Comparison of ENCODE assay signal across 21 mouse cellular contexts in genomic region chr9:15023049-15023448, GRCm38 (mm10). TPM values are rescaled to one million over a fixed set of nuclear protein-coding genes. Genes with fewer than 3 reads are reported as not detected.
DNase-seq lines count a peak whose midpoint lies in the region; ATAC-seq and TF ChIP-seq lines count a peak whose summit lies in the region.
"Had no signal": no experiment of that assay in that cellular context is flagged by ENCODE, and none has a peak within 500 bp of the region (broad histone marks: within the 10 kb centered on the region; RNA-seq: fewer than 3 reads in every experiment).

No protein-coding gene starts in this region.

- DNase-seq in CD4-positive, CD25-positive, alpha-beta regulatory T cell, adult 2 months (ENCODE audit: low read depth, low spot score): peak; percentile 50
- peak; percentile 91 for DNase-seq in ES-CJ7 (ENCODE audit: low read depth, low spot score)
- peak; percentile 94 for DNase-seq in ZHBTc4 (ENCODE audit: low read depth, low spot score)
- DNase-seq in cerebellum, postnatal 25 days: no peak
- DNase-seq in kidney, adult 2 months: no peak
- DNase-seq in thymus, postnatal 10 days (ENCODE audit: low spot score in 2 of 2): no peak
- DNase-seq: adrenal gland, postnatal 14 days; B cell, adult 2 months; cerebellum, adult 11-12 months; cerebellum, adult 9-10 months; cerebellum, postnatal 36 days; gastrocnemius, adult 2 months; gastrocnemius, postnatal 25 days; heart, postnatal 36 days had no signal

- no peak for TF ChIP-seq CTCF in intestine, postnatal 0 days (IDR thresholded peaks at IDR 0.05; ENCODE audit: low read depth)
- TF ChIP-seq CTCF in kidney, adult 2 months (conservative IDR thresholded peaks at IDR 0.05; ENCODE audit: insufficient read depth, insufficient read length, low read depth, low read length): no peak

- H3K27me3 ChIP-seq in intestine, postnatal 0 days (replicated peaks; ENCODE audit: control insufficient read depth, insufficient read depth, low read length): no peaks in the 10 kb centered on the region
- no peaks in the 10 kb centered on the region for H3K27me3 ChIP-seq in kidney, adult 2 months (replicated peaks; ENCODE audit: control insufficient read depth, insufficient read depth, low read length)
- H3K27me3 ChIP-seq: forebrain, embryonic 13.5 days; heart, embryonic 12.5 days; hindbrain, embryonic 15.5 days had no signal

- H3K9ac ChIP-seq in intestine, postnatal 0 days (ENCODE audit: low read depth, low read length): no peak overlapping the region
- H3K9ac ChIP-seq: forebrain, embryonic 13.5 days; heart, embryonic 12.5 days; hindbrain, embryonic 15.5 days had no signal

- no peaks in the 10 kb centered on the region for H3K4me1 ChIP-seq in intestine, postnatal 0 days (replicated peaks; ENCODE audit: control insufficient read depth, insufficient read depth, low read length)
- no peaks in the 10 kb centered on the region for H3K4me1 ChIP-seq in kidney, adult 2 months (ENCODE audit: control insufficient read depth, insufficient read depth, low read length)
- H3K4me1 ChIP-seq: embryonic facial prominence, embryonic 10.5 days; forebrain, embryonic 13.5 days had no signal

- no peak for ATAC-seq in CD4-positive, CD25-positive, alpha-beta regulatory T cell, adult 4 months
- ATAC-seq in intestine, postnatal 0 days: 0 out of 2 replicates have a peak, but pooled peaks have one; percentile 28
- ATAC-seq: forebrain, embryonic 13.5 days; inflammation-experienced regulatory T-cells, adult 6 months had no signal

- no peaks in the 10 kb centered on the region for H3K9me3 ChIP-seq in intestine, postnatal 0 days (ENCODE audit: control insufficient read depth)
- H3K9me3 ChIP-seq: forebrain, embryonic 13.5 days; hindbrain, embryonic 15.5 days had no signal

- no peak overlapping the region for H3K4me3 ChIP-seq in intestine, postnatal 0 days (ENCODE audit: low read depth, low read length)
- H3K4me3 ChIP-seq in kidney, adult 2 months (ENCODE audit: insufficient read depth, low read depth, low read length): no peak overlapping the region
- H3K4me3 ChIP-seq: embryonic facial prominence, embryonic 10.5 days; forebrain, embryonic 13.5 days; gastrocnemius, adult 2 months; heart, embryonic 12.5 days; hindbrain, embryonic 15.5 days had no signal

- no peak for TF ChIP-seq POLR2A in kidney, adult 2 months (IDR thresholded peaks at IDR 0.05; ENCODE audit: low read depth, low read length)

- no peak overlapping the region for H3K4me2 ChIP-seq in intestine, postnatal 0 days (replicated peaks; ENCODE audit: low read depth)
- H3K4me2 ChIP-seq: forebrain, embryonic 13.5 days; heart, embryonic 12.5 days; hindbrain, embryonic 15.5 days had no signal

- 65% methylated on average over 1 of the region's 1 CpGs for WGBS in intestine, postnatal 0 days
- WGBS in kidney, adult 2 months: 85% methylated on average over 1 of the region's 1 CpGs

- peaks cover 14% of the 10 kb centered on the region; the same call in 1 of the 2 replicates for H3K36me3 ChIP-seq in intestine, postnatal 0 days (ENCODE audit: control insufficient read depth, insufficient read depth)
- H3K36me3 ChIP-seq in kidney, adult 2 months (ENCODE audit: control insufficient read depth, insufficient read depth, low read length): no peaks in the 10 kb centered on the region

- no peak overlapping the region for H3K27ac ChIP-seq in intestine, postnatal 0 days (ENCODE audit: low read depth, low read length)
- no peak overlapping the region for H3K27ac ChIP-seq in kidney, adult 2 months (ENCODE audit: insufficient read depth, low read depth, low read length)
- H3K27ac ChIP-seq: embryonic facial prominence, embryonic 10.5 days; forebrain, embryonic 13.5 days; gastrocnemius, adult 2 months; hindbrain, embryonic 15.5 days had no signal

RNA-seq across cellular contexts. Expression of gene Panx1, which starts 22.2 kb away (rescaled TPM):
- 10 to 100 TPM; 16.1 to 23.4 TPM for polyA plus RNA-seq in CD4-positive, CD25-positive, alpha-beta regulatory T cell, adult 4 months (2017; shearing (Covaris generic))
- polyA plus RNA-seq in intestine, postnatal 0 days (2015; fragmentation: Nextera tagmentation; extraction: Ambion mirVana): 23.2 and 24.5 TPM in 2 replicates
- polyA plus RNA-seq in kidney, adult 2 months (2012; rRNA removed): 4.4 and 7.3 TPM in 2 replicates

Comparison
In these comparisons a context has a peak if more than half of its experiments do, and no peak if none do; other contexts are left out.
1. DNase-seq: peak in CD4-positive, CD25-positive, alpha-beta regulatory T cell, adult 2 months (single experiment), ES-CJ7 (single experiment) and ZHBTc4 (single experiment); none in cerebellum, postnatal 25 days (0 of 2), kidney, adult 2 months (single experiment) and thymus, postnatal 10 days (0 of 2).